Mouse (Mus musculus) lung, embryonic 16.5 days (tissue): ENCODE results near the gene Mff. TPM values are rescaled to one million over a fixed set of nuclear protein-coding genes. Genes with fewer than 3 reads are reported as not detected.

ENCODE experiments used
- ATAC-seq: fragments of 200-750 bp; cut with Nextera tagmentation; 2 replicates; pipeline ENCODE4 v1.8.0; 2017; ENCODE audit warnings: low read depth, mild to moderate bottlenecking, moderate library complexity
- H3K27ac ChIP-seq: fragments of 300-500 bp; sonication (generic); 2 replicates; pipeline ENCODE4 v1.5.1; 2014; ENCODE audit warnings: mild to moderate bottlenecking, control low read depth, low read length
- H3K27me3 ChIP-seq: fragments of 300-500 bp; sonication (generic); 2 replicates; pipeline ENCODE4 v1.6.1; 2014; ENCODE audit warnings: low read depth, low read length, mixed read lengths; ENCODE audit not compliant: control insufficient read depth, insufficient read depth
- H3K36me3 ChIP-seq: fragments of 300-500 bp; sonication (generic); 2 replicates; pipeline ENCODE4 v1.6.1; 2014; ENCODE audit warnings: low read length; ENCODE audit not compliant: control insufficient read depth, insufficient read depth
- H3K4me1 ChIP-seq: fragments of 300-500 bp; sonication (generic); replicated peaks from 2 replicates; pipeline ENCODE4 v1.6.1; 2014; ENCODE audit warnings: low read length, mixed read lengths; ENCODE audit not compliant: control insufficient read depth, insufficient read depth
- H3K4me2 ChIP-seq: fragments of 300-500 bp; sonication (generic); 2 replicates; pipeline ENCODE4 v1.6.1; 2014; ENCODE audit warnings: low read depth, low read length, control low read depth
- H3K4me3 ChIP-seq: fragments of 300-500 bp; sonication (generic); 2 replicates; pipeline ENCODE4 v1.5.1; 2014; ENCODE audit warnings: mild to moderate bottlenecking, low read length, control low read depth
- H3K9ac ChIP-seq: fragments of 300-500 bp; sonication (generic); 2 replicates; pipeline ENCODE4 v1.6.1; 2014; ENCODE audit warnings: low read length, control low read depth
- H3K9me3 ChIP-seq: fragments of 300-500 bp; sonication (generic); 2 replicates; pipeline ENCODE4 v1.6.1; 2016; ENCODE audit warnings: low read length; ENCODE audit not compliant: control insufficient read depth
- WGBS: fragments of 180-500 bp; shearing (Covaris S2); extraction: QIAGEN DNeasy Blood & Tissue Kit; methylation state at CpG from one replicate; pipeline ENCODE4 v1.1.7; 2014; 5-methylcytosine and 5-hydroxymethylcytosine counted together
- polyA plus RNA-seq: library from polyadenylated mRNA; unstranded; fragments of >200 nt; fragmentation: Nextera tagmentation; extraction: Ambion mirVana; gene quantifications from 2 replicates; pipeline ENCODE4 v1.2.1, GENCODE M21; 2015

The Mff gene
- polyA plus RNA-seq, 1 experiment from 2014 or later = 200 TPM

GRCm38 (mm10) chr1:82766227-82766626 is 41.5 kb downstream of the Mff start:
- Histone ChIP-seq H3K4me2 (no peak overlapping the region), H3K27me3 (no peaks in the 10 kb centered on the region), H3K27ac (no peak overlapping the region), H3K4me3 (no peak overlapping the region), H3K9me3 (no peaks in the 10 kb centered on the region), H3K36me3 (peaks cover 5% of the 10 kb centered on the region; the same call in 1 of the 2 replicates), H3K4me1 (0 out of 2 replicates have a peak, but pooled peaks cover 2% of the 10 kb centered on the region), H3K9ac (no peak overlapping the region)
- no peak for ATAC-seq
- 26% methylated on average over 1 of the region's 1 CpGs for WGBS

- Histone ChIP-seq H3K27ac (no peak overlapping the region), H3K4me3 (no peak overlapping the region), H3K36me3 (peaks cover 5% of the 10 kb centered on the region; the same call in 1 of the 2 replicates), H3K9ac (no peak overlapping the region), H3K27me3 (no peaks in the 10 kb centered on the region), H3K4me1 (0 out of 2 replicates have a peak, but pooled peaks cover 2% of the 10 kb centered on the region), H3K9me3 (no peaks in the 10 kb centered on the region), H3K4me2 (no peak overlapping the region)
- ATAC-seq = no peak
- WGBS = 32% methylated on average over 4 of the region's 4 CpGs
These were observed 42.0 kb downstream of the Mff start for GRCm38 (mm10) chr1:82766641-82767040.

DNA sequence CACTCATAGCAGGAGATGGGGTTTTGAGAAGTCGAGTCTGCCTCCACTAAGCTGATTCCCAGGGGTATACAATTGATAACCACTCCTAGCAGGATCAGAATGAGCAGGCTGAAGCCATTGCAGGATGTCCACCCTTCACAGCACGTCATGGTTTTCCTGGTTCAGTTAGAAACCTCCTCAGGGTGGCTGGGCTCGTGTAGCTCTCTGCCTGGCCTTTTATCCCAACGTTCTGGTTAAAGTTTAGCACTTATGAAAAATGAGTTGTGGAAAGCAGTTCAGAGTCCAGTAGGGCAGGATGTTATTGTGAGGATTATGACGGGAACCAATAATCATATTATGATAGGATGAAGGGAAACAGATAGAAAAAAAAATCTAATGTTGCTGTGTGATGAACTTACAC is 43.6 kb downstream of the Mff start, which contains the start of gene Tm4sf20:
Gene Tm4sf20, minus strand, starts transcription at position 193 of the 400 bp plus-strand sequence.
- ATAC-seq = no peak
- Histone ChIP-seq H3K4me3 (no peak within 1 kb of the TSS), H3K9ac (no peak within 1 kb of the TSS), H3K4me2 (no peak within 1 kb of the TSS), H3K4me1 (0 out of 2 replicates have a peak, but pooled peaks cover 2% of the 10 kb centered on the region), H3K9me3 (no peaks in the 10 kb centered on the region), H3K36me3 (no peaks in the 10 kb centered on the region), H3K27me3 (no peaks in the 10 kb centered on the region), H3K27ac (no peak within 1 kb of the TSS)
- 44% methylated on average over 5 of the region's 5 CpGs for WGBS

GRCm38 (mm10) chr1:82771022-82771586 is 46.4 kb downstream of the Mff start, which contains the start of gene Gm47791:
Gene Gm47791, minus strand, starts transcription at chr1:82771243.
- H3K9me3 ChIP-seq = no peaks in the 10 kb centered on the region
- no peak for ATAC-seq
- H3K4me1 ChIP-seq = 0 out of 2 replicates have a peak, but pooled peaks cover 2% of the 10 kb centered on the region
- no peak within 1 kb of the TSS for H3K4me2 ChIP-seq
- H3K27me3 ChIP-seq = no peaks in the 10 kb centered on the region
- 79% methylated on average over 15 of the region's 15 CpGs for WGBS
- H3K9ac ChIP-seq = no peak within 1 kb of the TSS
- H3K36me3 ChIP-seq = no peaks in the 10 kb centered on the region
- H3K27ac ChIP-seq = no peak within 1 kb of the TSS
- H3K4me3 ChIP-seq = no peak within 1 kb of the TSS

- no peaks in the 10 kb centered on the region for H3K27me3 ChIP-seq
- no peak overlapping the region for H3K4me3 ChIP-seq
- no peak overlapping the region for H3K4me2 ChIP-seq
- H3K9me3 ChIP-seq = no peaks in the 10 kb centered on the region
- H3K4me1 ChIP-seq = no peaks in the 10 kb centered on the region
- no peak for ATAC-seq
- H3K9ac ChIP-seq = no peak overlapping the region
- WGBS = 70% methylated on average over 4 of the region's 4 CpGs
- H3K36me3 ChIP-seq = no peaks in the 10 kb centered on the region
- no peak overlapping the region for H3K27ac ChIP-seq
These were observed 47.7 kb downstream of the Mff start for GRCm38 (mm10) chr1:82772428-82772827.

DNA sequence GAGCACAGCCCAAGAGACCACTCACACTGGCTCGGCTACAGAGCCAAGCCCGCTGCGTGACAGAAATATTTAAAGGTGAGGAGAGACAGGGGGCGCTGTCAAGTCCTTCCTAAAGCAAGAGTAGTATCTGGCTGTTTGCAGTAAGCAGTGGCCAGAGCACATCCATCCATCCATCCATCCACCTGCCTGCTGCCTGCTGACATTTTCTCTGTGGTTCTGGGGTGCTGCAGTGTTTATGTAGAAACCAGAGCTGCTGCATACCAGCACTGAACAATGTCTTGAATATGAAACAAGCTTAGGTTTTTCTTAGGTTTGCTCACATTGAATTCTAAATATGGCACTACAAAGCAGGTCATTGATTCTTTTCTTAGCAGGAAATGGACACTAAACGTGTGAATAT is 48.5 kb downstream of the Mff start:
- H3K9ac ChIP-seq = no peak overlapping the region
- WGBS = 74% methylated on average over 5 of the region's 5 CpGs
- ATAC-seq = no peak

DNA sequence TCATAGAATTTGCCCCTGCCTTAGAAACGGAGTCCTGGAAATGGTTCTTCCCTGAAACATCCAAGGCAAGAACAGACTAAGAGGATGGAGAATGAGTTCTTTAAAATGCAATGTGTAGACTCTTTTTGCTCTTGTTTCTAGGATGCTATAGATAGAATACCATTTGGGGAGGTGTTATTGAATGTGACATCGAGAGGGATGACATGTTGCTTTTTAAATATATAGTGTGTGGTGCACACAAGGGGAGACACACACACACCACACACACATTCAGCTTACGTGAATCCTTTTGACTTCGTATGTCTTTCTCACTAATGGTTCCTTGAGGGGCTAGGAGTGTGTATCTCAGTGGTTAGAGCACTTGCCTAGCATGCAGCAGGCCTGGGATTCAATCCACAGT is 50.6 kb downstream of the Mff start:
- no peak overlapping the region for H3K27ac ChIP-seq
- H3K4me1 ChIP-seq = no peaks in the 10 kb centered on the region
- H3K9ac ChIP-seq = no peak overlapping the region
- no peaks in the 10 kb centered on the region for H3K27me3 ChIP-seq
- no peaks in the 10 kb centered on the region for H3K36me3 ChIP-seq
- no peaks in the 10 kb centered on the region for H3K9me3 ChIP-seq
- WGBS = 91% methylated on average over 4 of the region's 4 CpGs
- ATAC-seq = no peak
- no peak overlapping the region for H3K4me2 ChIP-seq
- H3K4me3 ChIP-seq = no peak overlapping the region

More for the DNA sequence above, 48.5 kb downstream of the Mff start:
- Histone ChIP-seq H3K27me3 (no peaks in the 10 kb centered on the region), H3K36me3 (no peaks in the 10 kb centered on the region), H3K4me3 (no peak overlapping the region), H3K4me1 (no peaks in the 10 kb centered on the region), H3K9me3 (no peaks in the 10 kb centered on the region), H3K4me2 (no peak overlapping the region), H3K27ac (no peak overlapping the region)

GRCm38 (mm10) chr1:82779388-82779966 is 54.8 kb downstream of the Mff start:
- H3K27ac ChIP-seq = no peak overlapping the region
- no peaks in the 10 kb centered on the region for H3K9me3 ChIP-seq
- no peak overlapping the region for H3K4me2 ChIP-seq
- WGBS = 71% methylated on average over 6 of the region's 6 CpGs
- no peak for ATAC-seq
- H3K9ac ChIP-seq = no peak overlapping the region
- no peaks in the 10 kb centered on the region for H3K27me3 ChIP-seq
- no peaks in the 10 kb centered on the region for H3K36me3 ChIP-seq
- no peak overlapping the region for H3K4me3 ChIP-seq
- no peaks in the 10 kb centered on the region; the same call in 1 of the 2 replicates for H3K4me1 ChIP-seq

DNA sequence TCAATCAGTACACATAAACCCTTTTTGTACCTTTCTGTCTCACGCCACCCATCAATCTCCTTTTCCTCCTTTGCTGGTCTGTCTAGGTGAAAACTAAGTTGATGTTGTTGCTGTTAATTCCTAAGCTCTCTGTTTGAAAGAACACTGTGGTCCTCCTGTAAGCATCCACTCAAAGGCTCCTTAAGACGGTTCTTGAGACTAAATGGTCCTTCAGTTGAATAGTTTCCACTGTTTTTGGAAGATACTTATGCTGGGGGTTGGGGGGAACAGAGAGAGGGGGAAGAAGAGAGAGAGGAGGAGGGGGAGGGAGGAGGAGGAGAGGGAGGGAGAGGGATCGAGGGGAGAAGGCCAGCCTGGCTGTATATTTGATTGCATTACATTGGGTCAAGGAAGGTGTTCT is 58.9 kb downstream of the Mff start:
- Histone ChIP-seq H3K27ac (no peak overlapping the region), H3K9ac (no peak overlapping the region), H3K36me3 (no peaks in the 10 kb centered on the region), H3K4me1 (peaks cover 2% of the 10 kb centered on the region), H3K4me2 (no peak overlapping the region), H3K4me3 (no peak overlapping the region), H3K9me3 (no peaks in the 10 kb centered on the region), H3K27me3 (no peaks in the 10 kb centered on the region)
- WGBS = 54% methylated on average over 3 of the region's 3 CpGs
- 0 out of 2 replicates have a peak, but pooled peaks have one; percentile 46 for ATAC-seq
